Mouse (Mus musculus): ENCODE results near the gene Ankrd13b.

DNA sequence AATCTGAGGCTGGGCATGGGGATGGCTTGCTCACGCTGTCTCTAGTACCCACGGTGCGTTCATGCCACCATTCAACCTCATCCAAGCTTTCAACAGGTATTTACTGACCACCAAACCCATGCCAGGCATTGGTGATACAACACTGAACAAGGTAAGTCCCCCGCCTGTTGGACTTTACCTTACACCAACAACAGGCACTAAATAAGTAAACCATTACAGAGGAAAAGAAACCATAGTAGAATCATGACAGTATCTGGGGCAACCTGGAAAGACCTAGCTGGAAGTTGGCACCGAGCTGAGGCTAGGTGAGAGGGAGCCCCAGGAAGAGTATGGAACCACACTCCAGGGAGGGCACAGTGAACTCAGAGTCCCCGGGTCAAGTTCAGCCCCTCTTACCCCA lies 12.6 kb downstream of the Ankrd13b start:
- no peak for TF ChIP-seq CTCF (IDR thresholded peaks at IDR 0.05 in 2 of 3, conservative IDR thresholded peaks at IDR 0.05 in 1 of 3; ENCODE audit: control insufficient read depth in 1 of 3, insufficient read depth in 1 of 3, low read depth in 2 of 3, low read length in 3 of 3, poor library complexity in 1 of 3, severe bottlenecking in 1 of 3)
- TF ChIP-seq HCFC1 (IDR thresholded peaks at IDR 0.05; ENCODE audit: low read depth, low read length): no peak
- no peak for TF ChIP-seq CHD1 (IDR thresholded peaks at IDR 0.05; ENCODE audit: low read depth, low read length)
- TF ChIP-seq TAL1 (IDR thresholded peaks at IDR 0.05; ENCODE audit: low read length): no peak
- no peak for TF ChIP-seq USF1 (IDR thresholded peaks at IDR 0.05; ENCODE audit: low read depth, low read length)
